Mouse (Mus musculus): Measurements from ENCODE around the gene Agap1.

Agap1 gene

DNA sequence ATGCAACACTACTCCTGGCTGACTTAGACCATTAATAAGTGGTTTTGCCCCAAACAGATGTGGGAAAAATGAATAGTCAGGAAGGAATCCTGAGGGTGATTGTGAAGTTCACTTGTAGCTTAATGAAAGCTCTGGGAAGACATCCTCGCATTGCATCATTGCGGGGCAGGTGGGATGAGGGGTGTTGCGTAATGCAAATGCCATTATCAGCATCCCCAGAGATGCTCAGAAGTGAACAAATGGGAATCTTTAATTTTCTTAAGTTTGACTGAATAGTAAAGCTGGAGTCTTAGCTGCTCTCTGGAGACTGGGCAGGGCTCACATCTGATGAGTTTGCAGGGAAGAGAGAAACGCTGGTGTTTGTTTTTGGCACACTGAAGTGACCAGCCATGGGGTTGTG, 90.5 kb downstream of the Agap1 start:
- no peak for DNase-seq

DNA sequence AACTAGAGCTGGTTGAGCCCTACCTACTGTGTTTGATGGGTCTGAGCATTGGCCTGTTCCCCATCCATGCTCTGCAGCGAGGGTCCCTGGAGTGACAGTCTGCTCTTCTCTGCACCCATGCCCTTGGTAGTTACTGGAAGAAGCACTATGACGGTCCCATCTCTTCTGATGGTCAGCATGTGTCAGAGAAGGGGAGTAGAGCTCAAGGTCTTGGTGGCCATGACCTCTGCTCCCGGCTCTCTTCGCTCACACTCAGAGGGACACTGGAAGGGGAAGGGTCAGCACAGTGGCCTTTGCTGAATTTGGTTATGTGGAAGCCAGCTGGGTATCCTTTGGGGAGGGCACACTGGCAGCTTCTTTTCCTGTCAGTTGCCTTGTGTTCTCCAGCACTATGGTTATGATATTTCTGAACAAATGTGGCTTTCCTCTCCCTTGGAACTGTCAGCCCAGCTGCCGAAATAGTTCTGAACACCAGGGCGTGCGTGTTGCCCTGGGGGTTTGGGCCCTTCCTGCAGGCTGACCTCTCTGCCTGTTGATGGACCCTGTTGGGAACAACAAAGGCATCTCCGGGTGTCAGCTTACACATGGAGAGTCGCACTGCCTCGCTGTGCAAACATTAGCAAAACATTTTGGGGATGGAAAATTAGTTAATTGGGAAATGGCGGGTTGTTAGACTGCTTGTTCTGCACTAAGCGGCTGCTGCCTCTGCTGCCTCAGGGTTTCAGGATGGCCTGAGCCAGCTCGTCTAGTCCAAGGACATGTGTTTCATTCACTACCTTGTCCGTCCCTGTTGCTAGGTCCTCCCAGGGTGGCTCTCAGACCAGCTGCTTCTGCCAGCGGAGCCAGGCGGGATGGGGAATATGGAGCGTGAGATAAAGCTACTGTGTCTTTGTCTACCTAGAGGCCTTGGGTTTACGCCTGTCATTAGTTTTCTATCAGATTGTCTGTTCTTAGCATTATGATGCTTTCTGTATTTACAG, 93.2 kb downstream of the Agap1 start:
- peak; percentile 55 to 68 for DNase-seq

- peak; percentile 71 to 77 for DNase-seq
These were observed 95.7 kb downstream of the Agap1 start for GRCm38 (mm10) chr1:89550061-89550869.

DNA sequence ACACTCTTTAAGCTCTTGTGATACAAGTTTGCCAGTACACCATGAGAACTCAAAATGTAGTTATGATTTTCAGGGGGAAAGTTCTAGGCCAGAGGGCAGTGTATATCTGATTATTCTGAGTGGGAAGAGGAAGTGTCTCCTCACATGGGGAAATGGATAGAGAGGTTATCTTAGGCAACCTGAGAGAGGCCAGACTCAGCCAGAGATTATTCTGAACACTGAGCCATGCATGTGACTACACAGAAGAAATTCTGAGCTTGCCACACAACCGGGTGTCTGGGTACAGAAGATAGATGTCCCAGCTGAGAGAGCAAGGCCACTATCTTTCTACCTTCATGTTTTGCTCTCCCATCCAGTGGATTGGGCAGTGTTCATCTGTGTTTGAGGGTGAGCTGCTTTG, 97.9 kb downstream of the Agap1 start:
- DNase-seq: no peak

DNA sequence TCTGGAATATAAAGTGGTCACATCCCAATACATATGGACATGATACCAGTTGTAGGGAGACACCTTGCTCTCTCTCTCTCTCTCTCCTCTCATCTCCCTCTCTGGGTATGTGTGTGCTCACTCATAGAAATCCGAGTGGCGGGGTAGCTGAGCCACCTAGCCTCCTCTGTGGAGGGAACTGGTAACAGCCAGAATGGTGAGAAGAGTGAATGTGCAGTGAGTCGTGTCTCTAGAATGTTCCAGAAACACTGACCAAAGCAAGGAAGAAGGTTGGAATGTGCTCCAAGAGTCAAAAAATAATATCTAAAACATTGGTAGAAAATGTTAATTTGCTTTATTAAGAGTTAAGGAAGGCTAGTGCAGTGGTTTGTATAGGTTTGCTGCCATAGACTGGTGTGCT, 99.2 kb downstream of the Agap1 start:
- no peak for DNase-seq

DNA sequence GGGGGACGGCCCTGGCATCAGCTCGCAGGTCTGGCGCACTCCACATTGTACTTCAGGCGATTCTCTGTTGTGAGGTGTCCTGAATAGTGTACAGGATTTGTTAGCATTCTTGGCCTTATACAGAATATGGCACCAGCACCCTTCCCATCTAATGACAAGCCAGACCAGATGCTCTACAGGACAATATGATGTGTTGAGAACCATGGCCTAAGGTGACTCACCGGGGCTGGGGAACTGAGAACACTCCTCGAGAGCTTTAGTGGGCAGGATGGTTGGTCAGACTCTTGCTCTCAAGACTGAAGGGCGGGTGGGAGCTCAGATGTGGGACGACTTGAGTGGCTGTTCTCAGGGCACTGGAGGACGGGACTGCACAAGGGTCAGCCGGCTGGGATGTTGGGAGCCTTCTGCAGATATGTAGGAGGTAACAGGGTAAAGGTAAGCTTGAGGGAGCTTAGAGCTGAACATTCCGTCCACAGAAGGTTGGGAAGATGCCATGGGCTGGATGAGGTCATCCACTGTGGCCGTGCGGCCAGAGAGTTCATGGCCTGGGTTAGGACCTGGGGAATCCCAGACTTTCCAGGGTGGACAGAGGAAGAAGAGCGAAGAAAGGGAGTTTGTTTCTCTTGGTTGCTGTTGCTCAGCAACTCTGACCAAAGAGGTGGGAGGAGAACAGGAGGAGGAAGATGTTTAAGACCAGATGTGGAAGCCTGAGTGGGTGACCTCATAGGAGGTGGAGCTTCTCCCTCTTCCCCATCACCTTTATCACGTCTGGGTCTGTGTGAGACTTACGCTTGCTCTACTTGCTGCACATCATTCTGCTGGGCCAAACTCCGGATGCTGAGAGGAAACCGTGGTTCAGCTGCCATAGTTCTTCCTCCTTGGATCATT, 100.6 kb downstream of the Agap1 start:
- no peak for DNase-seq

GRCm38 (mm10) chr1:89556006-89556405, 101.4 kb downstream of the Agap1 start:
- peak; percentile 55 to 56 for DNase-seq

- DNase-seq: no peak
These were observed 102.8 kb downstream of the Agap1 start for GRCm38 (mm10) chr1:89557401-89557800.

GRCm38 (mm10) chr1:89558080-89558479, 103.5 kb downstream of the Agap1 start:
- peak; percentile 42 to 62 for DNase-seq

DNA sequence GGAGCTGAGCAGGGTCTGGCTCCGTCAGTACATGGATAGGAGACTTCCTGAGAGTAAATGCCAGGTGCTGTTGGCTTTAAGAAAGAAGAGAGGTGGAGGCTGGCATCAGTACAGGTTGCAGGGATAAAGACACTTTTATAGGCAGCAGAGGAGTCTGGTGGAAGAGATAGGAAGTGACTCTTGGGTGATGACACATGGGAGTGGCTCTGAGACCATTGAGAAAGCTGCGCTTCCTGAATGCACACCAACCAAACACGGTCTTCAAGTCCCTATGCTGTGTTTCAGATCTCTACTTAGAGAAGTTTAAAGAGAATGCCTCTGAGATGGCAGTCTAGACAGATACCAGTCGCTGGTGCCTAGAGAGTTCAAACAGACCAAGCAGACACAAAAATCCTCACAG, 108.8 kb downstream of the Agap1 start:
- no peak for DNase-seq

DNA sequence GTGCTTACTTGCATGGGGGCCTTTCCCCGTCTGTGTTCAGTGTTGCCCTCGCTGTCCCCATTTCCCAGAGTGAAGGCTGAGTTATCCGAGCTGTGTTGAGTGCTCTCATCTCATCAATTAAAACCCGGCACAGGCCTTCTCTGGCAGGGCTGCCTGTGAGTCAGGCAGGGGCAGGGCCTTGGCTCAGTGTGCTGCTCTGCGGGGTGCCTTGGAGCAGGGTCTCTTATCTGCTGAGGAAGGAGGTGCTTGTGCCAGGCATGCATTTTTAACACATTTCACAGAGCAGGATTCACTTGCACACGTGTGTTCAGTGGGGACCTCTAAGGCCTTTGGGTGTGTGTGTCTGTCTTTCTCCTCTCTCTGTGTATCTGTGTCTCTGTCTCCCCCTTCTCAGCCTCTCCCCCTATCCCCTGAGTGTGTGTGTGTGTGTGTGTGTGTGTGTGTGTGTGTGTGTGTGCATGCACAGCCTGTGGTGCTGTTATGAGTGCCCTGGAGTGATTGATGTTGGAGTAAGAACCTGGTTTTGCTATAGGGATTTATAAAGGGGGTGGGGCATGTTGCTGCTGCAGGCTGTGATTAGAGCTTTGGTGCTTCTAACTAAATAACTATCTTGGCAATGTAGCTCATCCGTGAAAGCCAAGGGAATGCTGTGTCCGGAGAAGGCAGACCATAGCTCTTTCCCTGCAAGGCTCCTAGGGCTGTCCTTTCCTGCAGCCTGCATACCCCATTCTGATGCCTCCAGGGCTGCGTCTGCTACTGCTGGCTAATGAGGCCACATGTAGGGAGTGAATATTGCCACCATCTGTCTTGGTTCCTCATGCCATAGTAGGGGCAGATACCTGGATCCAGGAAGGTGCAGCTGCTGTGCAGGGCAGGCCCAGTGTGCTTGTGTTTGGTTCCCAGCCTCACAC, 112.2 kb downstream of the Agap1 start:
- DNase-seq: peak; percentile 85 to 92

DNA sequence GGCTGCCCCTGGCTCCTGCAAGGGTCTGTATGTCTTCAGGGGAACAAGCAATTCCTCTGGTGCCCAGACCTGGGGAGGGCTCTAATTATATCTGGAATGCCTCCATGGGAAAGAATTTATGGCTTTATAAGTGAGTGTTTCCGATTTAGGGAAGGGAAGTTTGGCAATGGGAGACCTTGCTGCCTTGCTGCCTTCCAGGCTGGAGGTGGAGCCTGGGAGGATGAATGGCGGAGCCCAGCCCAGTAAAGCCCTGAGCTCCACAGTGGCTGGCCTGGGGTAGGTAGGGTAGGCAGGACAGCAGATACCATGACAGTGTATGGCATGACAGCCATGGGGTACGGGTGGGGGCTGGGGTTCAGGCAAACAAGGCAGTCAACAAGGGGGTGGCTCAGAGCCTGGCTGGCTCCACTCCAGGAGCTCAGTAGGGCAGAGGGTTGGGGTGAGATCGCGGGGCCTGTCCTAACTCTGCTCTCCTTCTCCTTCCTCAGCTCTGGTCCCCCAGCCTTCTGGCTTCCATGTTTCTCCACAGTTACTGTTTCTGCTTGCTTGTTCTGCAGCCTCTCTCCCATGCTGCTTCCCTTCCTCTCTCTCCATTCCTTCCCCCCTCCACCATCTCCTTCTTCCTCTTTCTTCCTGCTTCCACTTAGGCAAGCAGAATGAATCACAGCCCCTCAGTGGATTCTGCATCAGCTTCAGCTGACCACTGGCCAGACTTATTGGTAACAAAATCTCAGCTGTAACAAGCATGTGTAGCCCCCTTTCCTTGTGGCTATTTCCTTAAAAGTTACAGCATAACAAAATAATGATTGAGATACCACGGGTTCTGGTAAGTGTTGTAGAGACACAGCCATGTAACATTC, 114.2 kb downstream of the Agap1 start:
- DNase-seq: peak in 1 of 2 experiments; percentile 51

DNA sequence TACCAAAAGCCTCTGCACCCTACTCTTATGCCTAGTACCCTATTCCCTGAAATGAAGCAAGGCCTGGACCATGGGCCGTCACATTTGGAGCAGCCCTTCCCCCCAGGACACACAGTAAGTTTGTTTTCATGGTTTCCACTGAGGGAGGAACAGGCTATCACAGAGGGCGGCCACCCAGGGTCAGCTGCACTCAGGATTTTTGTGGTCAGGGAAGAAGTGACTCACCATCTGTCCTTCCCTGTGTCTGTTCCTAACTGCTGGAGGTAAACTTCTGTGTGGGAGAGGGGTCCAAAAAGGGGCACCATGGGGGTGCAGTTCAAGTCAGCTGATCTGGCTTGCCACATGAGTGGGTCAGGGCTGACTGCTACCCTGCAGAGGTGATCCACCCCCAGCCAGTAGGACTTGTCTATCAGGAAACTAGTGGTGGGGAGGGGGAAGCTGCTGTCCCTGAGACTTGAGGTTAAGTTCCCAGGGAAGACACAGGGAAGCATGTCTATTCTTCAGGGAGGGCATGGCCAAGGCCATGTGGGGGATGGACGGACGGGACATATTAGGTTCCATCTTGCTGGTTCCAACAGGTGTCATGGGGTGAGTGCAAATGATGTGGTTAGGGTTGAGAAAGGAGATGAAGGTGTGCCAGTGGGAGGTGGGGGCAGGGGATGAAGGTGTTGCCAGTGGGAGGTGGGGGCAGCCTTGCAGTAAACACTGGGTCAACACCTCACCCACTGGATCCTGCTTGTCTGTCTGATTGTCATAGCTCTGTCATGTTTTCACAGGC, 116.1 kb downstream of the Agap1 start:
- DNase-seq: no peak

DNA sequence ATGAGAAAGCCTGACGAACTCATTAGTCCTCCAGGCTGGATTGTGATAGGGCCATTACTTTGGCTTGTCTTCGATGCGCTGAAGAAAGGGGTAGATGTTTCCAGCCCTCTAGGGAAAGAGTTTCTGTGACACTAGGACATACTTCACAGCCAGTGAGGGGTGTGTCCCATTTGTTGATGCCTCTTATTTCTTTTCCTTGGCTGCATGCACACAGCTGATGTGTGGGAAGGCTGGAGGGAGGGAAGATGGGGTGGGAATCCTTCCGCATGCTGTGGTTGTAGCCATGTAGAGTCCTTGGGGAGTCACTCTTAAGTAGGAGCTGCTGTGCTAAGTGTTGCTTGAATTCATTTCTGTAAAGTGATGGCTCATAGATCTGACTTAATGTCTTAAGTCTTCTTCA, 118.9 kb downstream of the Agap1 start:
- no peak for DNase-seq

GRCm38 (mm10) chr1:89574941-89575890, 120.6 kb downstream of the Agap1 start:
- DNase-seq: peak; percentile 59 to 69

GRCm38 (mm10) chr1:89576174-89576890, 121.7 kb downstream of the Agap1 start:
- peak; percentile 63 to 71 for DNase-seq

- DNase-seq: peak; percentile 74 to 81
These were observed 122.4 kb downstream of the Agap1 start for GRCm38 (mm10) chr1:89576985-89577384.

Measured in cerebellum, postnatal 10 days (tissue).